Mouse (Mus musculus) lung, postnatal 0 days (tissue): ENCODE data around the gene Syt14.

Experiments
- CTCF ChIP-seq: IDR thresholded peaks from 2 replicates; pipeline ENCODE4 v1.5.1; 2016; ENCODE audit warnings: antibody characterized with exemption, mild to moderate bottlenecking
- EP300 ChIP-seq: IDR thresholded peaks from 2 replicates; pipeline ENCODE4 v1.6.1; 2016; ENCODE audit warnings: antibody characterized with exemption, mild to moderate bottlenecking, control low read depth

- no peak for TF ChIP-seq CTCF
- TF ChIP-seq EP300 = no peak
Measured at GRCm38 (mm10) chr1:192851126-192851525, 184.4 kb downstream of the Syt14 start.
